Mouse (Mus musculus) hindbrain, embryonic 14.5 days (tissue): ENCODE measurements around the gene Lrmda. TPM values are rescaled to one million over a fixed set of nuclear protein-coding genes. Genes with fewer than 3 reads are reported as not detected.

Source experiments
- ATAC-seq: fragments of 200-750 bp; cut with Nextera tagmentation; 2 replicates; pipeline ENCODE4 v1.8.0; 2017; ENCODE audit warnings: moderate number of reproducible peaks, mild to moderate bottlenecking, moderate TSS enrichment, moderate library complexity; ENCODE audit not compliant: low FRiP score
- DNase-seq: peaks from one replicate; pipeline ENCODE4 v3.0.0-alpha.2; 2015; ENCODE audit warnings: low spot score
- H3K27ac ChIP-seq: fragments of 300-500 bp; sonication (generic); 2 replicates; pipeline ENCODE4 v1.5.1; 2014; ENCODE audit warnings: mild to moderate bottlenecking, moderate library complexity
- H3K27me3 ChIP-seq: fragments of 300-500 bp; sonication (generic); 2 replicates; pipeline ENCODE4 v1.6.1; 2014; ENCODE audit warnings: mild to moderate bottlenecking, low read length, mixed read lengths; ENCODE audit not compliant: control insufficient read depth, insufficient read depth
- H3K36me3 ChIP-seq: fragments of 300-500 bp; sonication (generic); replicated peaks from 2 replicates; pipeline ENCODE4 v1.6.1; 2014; ENCODE audit not compliant: control insufficient read depth, insufficient read depth
- H3K4me1 ChIP-seq: fragments of 300-500 bp; sonication (generic); replicated peaks from 2 replicates; pipeline ENCODE4 v1.6.1; 2014; ENCODE audit warnings: antibody characterized with exemption, low read length, mixed read lengths; ENCODE audit not compliant: control insufficient read depth, insufficient read depth
- H3K4me2 ChIP-seq: fragments of 300-500 bp; sonication (generic); replicated peaks from 2 replicates; pipeline ENCODE4 v1.6.1; 2014; ENCODE audit warnings: mild to moderate bottlenecking, moderate library complexity
- H3K4me3 ChIP-seq: fragments of 300-500 bp; sonication (generic); replicated peaks from 2 replicates; pipeline ENCODE4 v1.5.1; 2014; ENCODE audit warnings: mild to moderate bottlenecking, low read length
- H3K9ac ChIP-seq: fragments of 300-500 bp; sonication (generic); 2 replicates; pipeline ENCODE4 v1.6.1; 2014
- H3K9me3 ChIP-seq: fragments of 300-500 bp; sonication (generic); 2 replicates; pipeline ENCODE4 v1.6.1; 2016; ENCODE audit warnings: low read length; ENCODE audit not compliant: control insufficient read depth
- WGBS: fragments of 180-500 bp; shearing (Covaris S2); extraction: QIAGEN DNeasy Blood & Tissue Kit; methylation state at CpG from one replicate; pipeline ENCODE4 v1.1.7; 2014; 5-methylcytosine and 5-hydroxymethylcytosine counted together
- polyA plus RNA-seq: library from polyadenylated mRNA; unstranded; fragments of >200 nt; fragmentation: Nextera tagmentation; extraction: Ambion mirVana; gene quantifications from 2 replicates; pipeline ENCODE4 v1.2.1, GENCODE M21; 2014

The Lrmda gene
- polyA plus RNA-seq, 1 experiment from 2014 or later: 0.64 TPM

- Histone ChIP-seq H3K36me3 (no peaks in the 10 kb centered on the region), H3K27ac (no peak overlapping the region), H3K4me2 (no peak overlapping the region), H3K27me3 (no peaks in the 10 kb centered on the region), H3K9ac (no peak overlapping the region), H3K4me3 (no peak overlapping the region), H3K9me3 (no peaks in the 10 kb centered on the region), H3K4me1 (no peaks in the 10 kb centered on the region)
- WGBS: 72% methylated on average over 8 of the region's 8 CpGs
- ATAC-seq (no peak), DNase-seq (no peak)
Observed at GRCm38 (mm10) chr14:22728611-22729223, 709.2 kb downstream of the Lrmda start.

GRCm38 (mm10) chr14:22738603-22739002, 719.1 kb downstream of the Lrmda start:
- no peaks in the 10 kb centered on the region for H3K9me3 ChIP-seq
- DNase-seq: no peak
- H3K4me2 ChIP-seq: 0 out of 2 replicates have a peak overlapping the region, but pooled peaks have one; percentile 11
- H3K27ac ChIP-seq: peak overlapping the region; percentile 23; the same call in 1 of the 2 replicates
- peaks cover 3% of the 10 kb centered on the region; the same call in 1 of the 2 replicates for H3K4me1 ChIP-seq
- H3K9ac ChIP-seq: no peak overlapping the region
- H3K27me3 ChIP-seq: no peaks in the 10 kb centered on the region; the same call in 1 of the 2 replicates
- ATAC-seq: peak; percentile 51; the same call in 1 of the 2 replicates
- WGBS: 43% methylated on average over 11 of the region's 11 CpGs
- no peaks in the 10 kb centered on the region for H3K36me3 ChIP-seq
- H3K4me3 ChIP-seq: no peak overlapping the region

- no peaks in the 10 kb centered on the region for H3K9me3 ChIP-seq
- H3K4me1 ChIP-seq: peaks cover 21% of the 10 kb centered on the region
- no peaks in the 10 kb centered on the region; the same call in none of the 2 replicates for H3K27me3 ChIP-seq
- no peaks in the 10 kb centered on the region for H3K36me3 ChIP-seq
- no peak for DNase-seq
- no peak for ATAC-seq
- H3K27ac ChIP-seq: no peak overlapping the region
- no peak overlapping the region for H3K4me2 ChIP-seq
- no peak overlapping the region for H3K4me3 ChIP-seq
- H3K9ac ChIP-seq: no peak overlapping the region
Observed at GRCm38 (mm10) chr14:22742527-22742926, 723.0 kb downstream of the Lrmda start.

- no peaks in the 10 kb centered on the region for H3K36me3 ChIP-seq
- WGBS: 88% methylated on average over 4 of the region's 4 CpGs
- ATAC-seq (no peak), DNase-seq (no peak)
- no peak overlapping the region for H3K27ac ChIP-seq
- H3K9ac ChIP-seq: no peak overlapping the region
- no peak overlapping the region for H3K4me2 ChIP-seq
- no peak overlapping the region for H3K4me3 ChIP-seq
- peaks cover 21% of the 10 kb centered on the region for H3K4me1 ChIP-seq
- H3K9me3 ChIP-seq: no peaks in the 10 kb centered on the region
- H3K27me3 ChIP-seq: no peaks in the 10 kb centered on the region; the same call in none of the 2 replicates
Observed at GRCm38 (mm10) chr14:22743264-22743663, 723.8 kb downstream of the Lrmda start.

- Histone ChIP-seq H3K27me3 (no peaks in the 10 kb centered on the region; the same call in none of the 2 replicates), H3K36me3 (no peaks in the 10 kb centered on the region), H3K9ac (no peak overlapping the region), H3K4me3 (no peak overlapping the region), H3K4me1 (peaks cover 18% of the 10 kb centered on the region), H3K9me3 (no peaks in the 10 kb centered on the region), H3K27ac (no peak overlapping the region), H3K4me2 (no peak overlapping the region)
- DNase-seq (peak; percentile 60), ATAC-seq (peak; percentile 43; the same call in 1 of the 2 replicates)
- 11% methylated on average over 5 of the region's 5 CpGs for WGBS
Observed at GRCm38 (mm10) chr14:22744701-22745100, 725.2 kb downstream of the Lrmda start.

GRCm38 (mm10) chr14:22745263-22745881, 725.9 kb downstream of the Lrmda start:
- Histone ChIP-seq H3K27ac (peak overlapping the region; percentile 50; the same call in 1 of the 2 replicates), H3K4me3 (no peak overlapping the region), H3K4me1 (peaks cover 18% of the 10 kb centered on the region), H3K36me3 (no peaks in the 10 kb centered on the region), H3K4me2 (no peak overlapping the region), H3K27me3 (no peaks in the 10 kb centered on the region; the same call in none of the 2 replicates), H3K9me3 (no peaks in the 10 kb centered on the region), H3K9ac (no peak overlapping the region)
- DNase-seq (no peak), ATAC-seq (no peak)
- WGBS: 34% methylated on average over 1 of the region's 1 CpGs

- H3K4me1 ChIP-seq: peaks cover 18% of the 10 kb centered on the region
- DNase-seq: peak; percentile 45
- no peak overlapping the region for H3K4me3 ChIP-seq
- H3K9ac ChIP-seq: no peak overlapping the region
- ATAC-seq: peak; percentile 51; the same call in 1 of the 2 replicates
- H3K27me3 ChIP-seq: no peaks in the 10 kb centered on the region; the same call in none of the 2 replicates
- no peaks in the 10 kb centered on the region for H3K36me3 ChIP-seq
- 5% methylated on average over 5 of the region's 5 CpGs for WGBS
- peak overlapping the region; percentile 9; the same call in 1 of the 2 replicates for H3K4me2 ChIP-seq
- peak overlapping the region; percentile 50 for H3K27ac ChIP-seq
- H3K9me3 ChIP-seq: no peaks in the 10 kb centered on the region
Observed at GRCm38 (mm10) chr14:22745882-22746480, 726.5 kb downstream of the Lrmda start.

- no peak for ATAC-seq
- H3K9me3 ChIP-seq: no peaks in the 10 kb centered on the region
- no peaks in the 10 kb centered on the region; the same call in none of the 2 replicates for H3K27me3 ChIP-seq
- H3K4me1 ChIP-seq: peaks cover 18% of the 10 kb centered on the region
- WGBS: 95% methylated on average over 5 of the region's 5 CpGs
- no peak overlapping the region for H3K9ac ChIP-seq
- H3K4me3 ChIP-seq: no peak overlapping the region
- no peaks in the 10 kb centered on the region for H3K36me3 ChIP-seq
- H3K4me2 ChIP-seq: no peak overlapping the region
- no peak overlapping the region for H3K27ac ChIP-seq
- no peak for DNase-seq
Observed at GRCm38 (mm10) chr14:22747816-22748215, 728.3 kb downstream of the Lrmda start.

GRCm38 (mm10) chr14:22750409-22750808, 730.9 kb downstream of the Lrmda start:
- no peak for DNase-seq
- peaks cover 12% of the 10 kb centered on the region for H3K4me1 ChIP-seq

More at GRCm38 (mm10) chr14:22750409-22750808, 730.9 kb downstream of the Lrmda start:
- Histone ChIP-seq H3K4me3 (no peak overlapping the region), H3K36me3 (no peaks in the 10 kb centered on the region), H3K4me2 (no peak overlapping the region), H3K27me3 (no peaks in the 10 kb centered on the region; the same call in 1 of the 2 replicates), H3K27ac (no peak overlapping the region), H3K9me3 (no peaks in the 10 kb centered on the region), H3K9ac (no peak overlapping the region)
- ATAC-seq: no peak
